Mouse (Mus musculus) limb, embryonic 12.5 days (tissue): ENCODE results near the gene Rfx2. TPM values are rescaled to one million over a fixed set of nuclear protein-coding genes. Genes with fewer than 3 reads are reported as not detected.

ENCODE experiments used
- ATAC-seq: fragments of 200-750 bp; cut with Nextera tagmentation; 2 replicates; pipeline ENCODE4 v1.8.0; 2017; ENCODE audit warnings: low read depth, moderate TSS enrichment; ENCODE audit not compliant: insufficient number of reproducible peaks, insufficient read depth, low FRiP score, low TSS enrichment
- H3K27ac ChIP-seq: fragments of 300-500 bp; sonication (generic); 2 replicates; pipeline ENCODE4 v1.5.1; 2016; ENCODE audit warnings: mild to moderate bottlenecking, moderate library complexity
- H3K27me3 ChIP-seq: fragments of 300-500 bp; sonication (generic); 2 replicates; pipeline ENCODE4 v1.6.1; 2016; ENCODE audit warnings: mild to moderate bottlenecking, moderate library complexity
- H3K36me3 ChIP-seq: fragments of 300-500 bp; sonication (generic); 2 replicates; pipeline ENCODE4 v1.6.1; 2016; ENCODE audit warnings: mild to moderate bottlenecking, moderate library complexity
- H3K4me1 ChIP-seq: fragments of 300-500 bp; sonication (generic); replicated peaks from 2 replicates; pipeline ENCODE4 v1.6.1; 2016
- H3K4me2 ChIP-seq: fragments of 300-500 bp; sonication (generic); 2 replicates; pipeline ENCODE4 v1.6.1; 2016; ENCODE audit warnings: mild to moderate bottlenecking, moderate library complexity
- H3K4me3 ChIP-seq: fragments of 300-500 bp; sonication (generic); replicated peaks from 2 replicates; pipeline ENCODE4 v1.5.1; 2016; ENCODE audit warnings: mild to moderate bottlenecking
- H3K9ac ChIP-seq: fragments of 300-500 bp; sonication (generic); replicated peaks from 2 replicates; pipeline ENCODE4 v1.6.1; 2016; ENCODE audit warnings: mild to moderate bottlenecking, moderate library complexity
- H3K9me3 ChIP-seq: fragments of 300-500 bp; sonication (generic); 2 replicates; pipeline ENCODE4 v1.6.1; 2016; ENCODE audit warnings: mild to moderate bottlenecking, moderate library complexity
- WGBS: fragments of 180-500 bp; shearing (Covaris S2); methylation state at CpG from one replicate; pipeline ENCODE4 v1.1.7; 2016; 5-methylcytosine and 5-hydroxymethylcytosine counted together
- polyA plus RNA-seq: library from polyadenylated mRNA; unstranded; fragments of >200 nt; fragmentation: Nextera tagmentation; extraction: Ambion mirVana; gene quantifications from 2 replicates; pipeline ENCODE4 v1.2.1, GENCODE M21; 2016

Gene Rfx2
- polyA plus RNA-seq: 3.6 and 4.1 TPM in 2 replicates

GRCm38 (mm10) chr17:56830411-56831110 is at the start of gene Rfx2:
Gene Rfx2 (minus strand): TSS chr17:56831013.
- no peaks in the 10 kb centered on the region for H3K36me3 ChIP-seq
- no peak for ATAC-seq
- WGBS: under 1% methylated on average over 22 of the region's 62 CpGs
- peak within 1 kb of the TSS; percentile 64 for H3K9ac ChIP-seq
- H3K4me1 ChIP-seq: peaks cover 6% of the 10 kb centered on the region; the same call in 1 of the 2 replicates
- peaks cover 47% of the 10 kb centered on the region for H3K27me3 ChIP-seq
- no peaks in the 10 kb centered on the region for H3K9me3 ChIP-seq
- H3K4me3 ChIP-seq: peak within 1 kb of the TSS; percentile 71
- peak within 1 kb of the TSS; percentile 79 for H3K4me2 ChIP-seq
- no peak within 1 kb of the TSS for H3K27ac ChIP-seq

- H3K36me3 ChIP-seq: no peaks in the 10 kb centered on the region
- no peak overlapping the region for H3K4me3 ChIP-seq
- no peak overlapping the region for H3K9ac ChIP-seq
- H3K4me2 ChIP-seq: no peak overlapping the region
- ATAC-seq: no peak
- H3K9me3 ChIP-seq: no peaks in the 10 kb centered on the region
- H3K27ac ChIP-seq: no peak overlapping the region
- no peaks in the 10 kb centered on the region for H3K4me1 ChIP-seq
- no peaks in the 10 kb centered on the region; the same call in 1 of the 2 replicates for H3K27me3 ChIP-seq
- WGBS: 91% methylated on average over 19 of the region's 19 CpGs
These were observed 46.6 kb upstream of the Rfx2 start for GRCm38 (mm10) chr17:56877426-56877825.

- Histone ChIP-seq H3K27me3 (no peaks in the 10 kb centered on the region; the same call in 1 of the 2 replicates), H3K4me2 (no peak overlapping the region), H3K4me3 (no peak overlapping the region), H3K9me3 (no peaks in the 10 kb centered on the region), H3K4me1 (no peaks in the 10 kb centered on the region), H3K36me3 (no peaks in the 10 kb centered on the region), H3K27ac (no peak overlapping the region), H3K9ac (no peak overlapping the region)
- WGBS: 72% methylated on average over 8 of the region's 8 CpGs
- no peak for ATAC-seq
These were observed 46.2 kb upstream of the Rfx2 start for GRCm38 (mm10) chr17:56876981-56877380.

GRCm38 (mm10) chr17:56876465-56876864 is 45.7 kb upstream of the Rfx2 start:
- Histone ChIP-seq H3K27ac (no peak overlapping the region), H3K27me3 (no peaks in the 10 kb centered on the region; the same call in 1 of the 2 replicates), H3K4me1 (no peaks in the 10 kb centered on the region), H3K36me3 (no peaks in the 10 kb centered on the region), H3K4me3 (no peak overlapping the region), H3K4me2 (no peak overlapping the region), H3K9me3 (no peaks in the 10 kb centered on the region), H3K9ac (no peak overlapping the region)
- WGBS: 87% methylated on average over 3 of the region's 3 CpGs
- no peak for ATAC-seq

- Histone ChIP-seq H3K27ac (no peak within 1 kb of the TSS), H3K9me3 (no peaks in the 10 kb centered on the region), H3K4me2 (no peak within 1 kb of the TSS), H3K9ac (no peak within 1 kb of the TSS), H3K36me3 (no peaks in the 10 kb centered on the region), H3K4me3 (no peak within 1 kb of the TSS), H3K27me3 (no peaks in the 10 kb centered on the region; the same call in 1 of the 2 replicates), H3K4me1 (no peaks in the 10 kb centered on the region)
- ATAC-seq: no peak
- WGBS: 85% methylated on average over 12 of the region's 12 CpGs
These were observed 44.3 kb upstream of the Rfx2 start, which contains the start of gene 1700061G19Rik for GRCm38 (mm10) chr17:56874936-56875651. Gene 1700061G19Rik (plus strand): TSS chr17:56875477.

GRCm38 (mm10) chr17:56874237-56874636 is 43.4 kb upstream of the Rfx2 start, which contains the start of gene Acsbg2:
Gene Acsbg2 (minus strand): TSS chr17:56874447.
- 62% methylated on average over 1 of the region's 2 CpGs for WGBS
- no peaks in the 10 kb centered on the region for H3K36me3 ChIP-seq
- no peak within 1 kb of the TSS for H3K9ac ChIP-seq
- ATAC-seq: no peak
- no peaks in the 10 kb centered on the region for H3K9me3 ChIP-seq
- H3K27ac ChIP-seq: no peak within 1 kb of the TSS
- no peaks in the 10 kb centered on the region for H3K4me1 ChIP-seq
- H3K4me3 ChIP-seq: no peak within 1 kb of the TSS
- H3K4me2 ChIP-seq: no peak within 1 kb of the TSS
- H3K27me3 ChIP-seq: no peaks in the 10 kb centered on the region; the same call in 1 of the 2 replicates

- no peaks in the 10 kb centered on the region for H3K4me1 ChIP-seq
- no peaks in the 10 kb centered on the region for H3K9me3 ChIP-seq
- no peaks in the 10 kb centered on the region; the same call in 1 of the 2 replicates for H3K27me3 ChIP-seq
- H3K4me3 ChIP-seq: no peak overlapping the region
- H3K4me2 ChIP-seq: no peak overlapping the region
- WGBS: 76% methylated on average over 7 of the region's 7 CpGs
- H3K27ac ChIP-seq: no peak overlapping the region
- no peak for ATAC-seq
- no peaks in the 10 kb centered on the region for H3K36me3 ChIP-seq
- no peak overlapping the region for H3K9ac ChIP-seq
These were observed 41.7 kb upstream of the Rfx2 start for GRCm38 (mm10) chr17:56872512-56872911.

GRCm38 (mm10) chr17:56871767-56872166 is 41.0 kb upstream of the Rfx2 start:
- Histone ChIP-seq H3K9me3 (peaks cover 7% of the 10 kb centered on the region), H3K27me3 (no peaks in the 10 kb centered on the region), H3K27ac (no peak overlapping the region), H3K4me1 (no peaks in the 10 kb centered on the region), H3K36me3 (no peaks in the 10 kb centered on the region), H3K4me2 (no peak overlapping the region), H3K4me3 (no peak overlapping the region), H3K9ac (no peak overlapping the region)
- 84% methylated on average over 8 of the region's 8 CpGs for WGBS
- ATAC-seq: no peak

- no peak overlapping the region for H3K27ac ChIP-seq
- H3K36me3 ChIP-seq: no peaks in the 10 kb centered on the region
- peaks cover 14% of the 10 kb centered on the region for H3K9me3 ChIP-seq
- H3K4me2 ChIP-seq: no peak overlapping the region
- ATAC-seq: no peak
- 68% methylated on average over 15 of the region's 15 CpGs for WGBS
- H3K9ac ChIP-seq: no peak overlapping the region
- no peaks in the 10 kb centered on the region for H3K27me3 ChIP-seq
- H3K4me1 ChIP-seq: no peaks in the 10 kb centered on the region
- H3K4me3 ChIP-seq: no peak overlapping the region
These were observed 39.6 kb upstream of the Rfx2 start for GRCm38 (mm10) chr17:56870287-56870953.

- no peak for ATAC-seq
- peaks cover 14% of the 10 kb centered on the region for H3K9me3 ChIP-seq
- WGBS: 70% methylated on average over 9 of the region's 9 CpGs
These were observed 38.7 kb upstream of the Rfx2 start for GRCm38 (mm10) chr17:56869481-56869977.

GRCm38 (mm10) chr17:56866071-56866470 is 35.3 kb upstream of the Rfx2 start:
- peaks cover 14% of the 10 kb centered on the region for H3K9me3 ChIP-seq
- 74% methylated on average over 7 of the region's 7 CpGs for WGBS
- no peaks in the 10 kb centered on the region for H3K36me3 ChIP-seq
- ATAC-seq: no peak
- H3K4me1 ChIP-seq: no peaks in the 10 kb centered on the region
- no peak overlapping the region for H3K4me2 ChIP-seq
- H3K27me3 ChIP-seq: no peaks in the 10 kb centered on the region; the same call in 1 of the 2 replicates
- H3K4me3 ChIP-seq: no peak overlapping the region
- H3K9ac ChIP-seq: no peak overlapping the region
- H3K27ac ChIP-seq: no peak overlapping the region

More at GRCm38 (mm10) chr17:56869481-56869977, 38.7 kb upstream of the Rfx2 start:
- Histone ChIP-seq H3K27me3 (no peaks in the 10 kb centered on the region), H3K4me2 (no peak overlapping the region), H3K4me1 (no peaks in the 10 kb centered on the region), H3K27ac (no peak overlapping the region), H3K9ac (no peak overlapping the region), H3K36me3 (no peaks in the 10 kb centered on the region), H3K4me3 (no peak overlapping the region)
